Mouse (Mus musculus) G1E (cell line): ENCODE data around the gene Olfr1138.

Experiments
- CTCF ChIP-seq: IDR thresholded peaks from 2 replicates; pipeline ENCODE4 v1.5.1; 2012; ENCODE audit warnings: low read depth, low read length, inconsistent platforms, mixed read lengths
- GATA1 ChIP-seq: IDR thresholded peaks from 2 replicates; pipeline ENCODE4 v1.6.1; 2012; ENCODE audit warnings: borderline replicate concordance, low read length, inconsistent platforms, mixed read lengths
- GATA2 ChIP-seq: IDR thresholded peaks from 2 replicates; pipeline ENCODE4 v1.6.1; 2012; ENCODE audit warnings: low read depth, low read length, inconsistent platforms, borderline replicate concordance
- POLR2AphosphoS5 ChIP-seq: IDR thresholded peaks from 2 replicates; pipeline ENCODE4 v1.6.1; 2012; ENCODE audit warnings: low read depth, low read length, inconsistent platforms; ENCODE audit not compliant: insufficient replicate concordance
- TAL1 ChIP-seq: conservative IDR thresholded peaks from 2 replicates; pipeline ENCODE4 v1.6.1; 2012; ENCODE audit warnings: low read depth, low read length, inconsistent platforms, mixed read lengths

DNA sequence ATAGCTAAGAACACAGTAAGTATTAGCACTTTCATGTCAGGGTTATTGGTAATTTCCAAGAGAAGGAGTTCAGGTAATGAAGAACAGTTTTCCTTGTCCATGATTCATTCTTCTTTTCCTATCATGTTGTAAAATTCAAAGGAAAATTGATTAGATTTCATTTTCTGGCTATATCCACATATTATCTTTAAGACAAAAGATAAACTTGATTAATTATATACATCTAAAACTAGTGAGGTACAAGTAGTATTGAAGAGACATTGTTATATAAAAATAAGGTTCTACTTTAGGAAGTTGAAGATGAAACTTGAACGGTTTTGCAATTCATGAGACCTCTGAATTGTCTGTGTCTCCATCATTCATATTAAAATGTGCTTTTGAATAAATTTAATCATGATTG is 14.1 kb upstream of the Olfr1138 start, which contains the start of gene Olfr1141:
- TF ChIP-seq POLR2AphosphoS5 = no peak
- TF ChIP-seq CTCF = no peak
- TF ChIP-seq TAL1 = no peak
- TF ChIP-seq GATA1 = no peak
- no peak for TF ChIP-seq GATA2
